Mouse (Mus musculus) activated CD4-positive, CD25-positive, alpha-beta regulatory T cell, adult 9 weeks (primary cell): ENCODE results near the gene Ifnz. TPM values are rescaled to one million over a fixed set of nuclear protein-coding genes. Genes with fewer than 3 reads are reported as not detected.

Experiments used
- polyA plus RNA-seq: library from polyadenylated mRNA; unstranded; fragments of 100-300 nt; shearing (Covaris generic); gene quantifications from one replicate; pipeline ENCODE4 v1.2.1, GENCODE M21; 2017

The Ifnz gene
- polyA plus RNA-seq, result 0.43 TPM

DNA sequence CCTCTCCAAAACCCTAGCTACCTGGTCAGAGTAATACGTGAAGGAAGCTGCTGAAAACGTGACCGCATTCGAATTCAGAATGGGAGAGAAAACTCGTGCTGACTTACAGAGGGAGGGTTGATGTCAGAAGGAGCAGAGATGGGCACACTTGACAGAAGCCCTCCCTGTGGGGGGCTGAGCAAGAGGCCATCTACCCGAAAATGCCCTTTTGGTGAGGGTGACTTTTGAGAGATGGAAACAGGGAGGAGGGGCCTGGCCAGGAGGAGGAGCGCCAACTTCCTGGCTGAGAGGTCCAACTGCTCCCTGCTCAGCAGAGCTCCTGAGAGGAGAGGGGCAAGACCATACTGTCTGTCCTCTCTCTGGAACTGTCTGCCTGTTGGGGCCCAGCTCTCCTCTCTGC, at the start of gene Ifnz:
Ifnz (plus strand) TSS at position 301 of the 400 bp plus-strand sequence.

GRCm38 (mm10) chr4:88754818-88755340, 27.1 kb upstream of the Ifnz start, which contains the start of gene Gm13271:
TSS of gene Gm13271 (plus strand) at chr4:88754868.

GRCm38 (mm10) chr4:88759610-88760268, 22.2 kb upstream of the Ifnz start, which contains the start of gene Gm13283:
TSS of gene Gm13283 (plus strand) at chr4:88760119.

GRCm38 (mm10) chr4:88773534-88773933, 8.4 kb upstream of the Ifnz start, which contains the start of gene Gm13290:
TSS of gene Gm13290 (plus strand) at chr4:88773834.

DNA sequence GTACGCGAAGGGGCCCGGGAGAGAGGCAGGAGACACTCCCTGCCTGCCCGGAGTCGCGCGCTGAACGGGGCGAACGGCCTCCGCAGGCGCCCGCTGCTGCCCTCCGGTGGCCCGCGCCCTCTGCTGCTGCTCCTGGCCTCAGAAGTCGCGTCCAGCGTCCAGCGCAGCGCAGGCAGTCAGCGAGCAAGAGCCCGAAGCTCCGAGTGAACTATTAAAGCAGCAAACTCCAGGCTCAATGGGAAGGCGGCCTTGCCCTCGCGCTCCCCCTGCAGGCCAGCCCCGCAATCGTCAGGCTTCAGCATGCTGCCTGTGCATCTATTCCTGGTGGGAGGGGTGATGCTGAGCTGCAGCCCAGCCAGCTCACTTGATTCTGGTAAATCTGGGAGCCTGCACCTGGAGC, 5.3 kb upstream of the Ifnz start, which contains the start of gene Gm13289:
Gm13289 (plus strand) TSS at position 301 of the 400 bp plus-strand sequence.

GRCm38 (mm10) chr4:88779550-88779949, 2.4 kb upstream of the Ifnz start, which contains the start of gene Gm13272:
TSS of gene Gm13272 (plus strand) at chr4:88779850.

GRCm38 (mm10) chr4:88785409-88785808, 3.5 kb downstream of the Ifnz start, which contains the start of gene Gm13276:
TSS of gene Gm13276 (plus strand) at chr4:88785709.

DNA sequence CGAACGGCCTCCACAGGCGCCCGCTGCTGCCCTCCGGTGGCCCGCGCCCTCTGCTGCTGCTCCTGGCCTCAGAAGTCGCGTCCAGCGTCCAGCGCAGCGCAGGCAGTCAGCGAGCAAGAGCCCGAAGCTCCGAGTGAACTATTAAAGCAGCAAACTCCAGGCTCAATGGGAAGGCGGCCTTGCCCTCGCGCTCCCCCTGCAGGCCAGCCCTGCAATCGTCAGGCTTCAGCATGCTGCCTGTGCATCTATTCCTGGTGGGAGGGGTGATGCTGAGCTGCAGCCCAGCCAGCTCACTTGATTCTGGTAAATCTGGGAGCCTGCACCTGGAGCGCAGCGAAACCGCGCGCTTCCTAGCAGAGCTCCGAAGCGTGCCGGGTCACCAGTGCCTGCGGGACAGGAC, 6.5 kb downstream of the Ifnz start, which contains the start of gene Gm13277:
Gm13277 (plus strand) TSS at position 231 of the 400 bp plus-strand sequence.

GRCm38 (mm10) chr4:88791250-88791649, 9.3 kb downstream of the Ifnz start, which contains the start of gene Gm13278:
TSS of gene Gm13278 (plus strand) at chr4:88791550.

GRCm38 (mm10) chr4:88793936-88794675, 12.2 kb downstream of the Ifnz start, which contains the start of gene Gm13275:
TSS of gene Gm13275 (plus strand) at chr4:88794487.

DNA sequence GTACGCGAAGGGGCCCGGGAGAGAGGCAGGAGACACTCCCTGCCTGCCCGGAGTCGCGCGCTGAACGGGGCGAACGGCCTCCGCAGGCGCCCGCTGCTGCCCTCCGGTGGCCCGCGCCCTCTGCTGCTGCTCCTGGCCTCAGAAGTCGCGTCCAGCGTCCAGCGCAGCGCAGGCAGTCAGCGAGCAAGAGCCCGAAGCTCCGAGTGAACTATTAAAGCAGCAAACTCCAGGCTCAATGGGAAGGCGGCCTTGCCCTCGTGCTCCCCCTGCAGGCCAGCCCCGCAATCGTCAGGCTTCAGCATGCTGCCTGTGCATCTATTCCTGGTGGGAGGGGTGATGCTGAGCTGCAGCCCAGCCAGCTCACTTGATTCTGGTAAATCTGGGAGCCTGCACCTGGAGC, 15.2 kb downstream of the Ifnz start, which contains the start of gene Gm13279:
Gm13279 (plus strand) TSS at position 301 of the 400 bp plus-strand sequence.

GRCm38 (mm10) chr4:88799365-88799764, 17.4 kb downstream of the Ifnz start, which contains the start of gene Gm13285:
TSS of gene Gm13285 (plus strand) at chr4:88799665.

GRCm38 (mm10) chr4:88802954-88803353, 21.0 kb downstream of the Ifnz start, which contains the start of gene Gm13287:
TSS of gene Gm13287 (plus strand) at chr4:88803254.

DNA sequence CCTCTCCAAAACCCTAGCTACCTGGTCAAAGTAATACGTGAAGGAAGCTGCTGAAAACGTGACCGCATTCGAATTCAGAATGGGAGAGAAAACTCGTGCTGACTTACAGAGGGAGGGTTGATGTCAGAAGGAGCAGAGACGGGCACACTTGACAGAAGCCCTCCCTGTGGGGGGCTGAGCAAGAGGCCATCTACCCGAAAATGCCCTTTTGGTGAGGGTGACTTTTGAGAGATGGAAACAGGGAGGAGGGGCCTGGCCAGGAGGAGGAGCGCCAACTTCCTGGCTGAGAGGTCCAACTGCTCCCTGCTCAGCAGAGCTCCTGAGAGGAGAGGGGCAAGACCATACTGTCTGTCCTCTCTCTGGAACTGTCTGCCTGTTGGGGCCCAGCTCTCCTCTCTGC, 23.3 kb downstream of the Ifnz start, which contains the start of gene Gm13288:
Gm13288 (plus strand) TSS at position 301 of the 400 bp plus-strand sequence.

DNA sequence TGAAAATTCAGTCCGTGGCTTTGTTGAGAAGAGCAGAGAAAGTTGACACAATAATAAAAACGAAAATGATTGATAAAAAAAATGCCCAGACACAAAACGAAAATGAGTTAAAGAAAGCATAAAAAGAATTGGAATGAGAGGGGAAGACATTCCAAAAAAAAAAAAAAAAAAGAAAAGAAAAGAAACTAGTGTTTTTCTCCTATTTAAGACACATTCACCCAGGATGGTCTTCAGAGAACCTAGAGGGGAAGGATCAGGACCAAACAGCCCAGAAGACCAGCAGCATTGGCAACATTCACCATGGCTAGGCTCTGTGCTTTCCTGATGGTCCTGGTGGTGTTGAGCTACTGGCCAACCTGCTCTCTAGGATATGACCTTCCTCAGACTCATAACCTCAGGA, 34.0 kb downstream of the Ifnz start, which contains the start of gene Ifna7:
Ifna7 (plus strand) TSS at position 301 of the 400 bp plus-strand sequence.

DNA sequence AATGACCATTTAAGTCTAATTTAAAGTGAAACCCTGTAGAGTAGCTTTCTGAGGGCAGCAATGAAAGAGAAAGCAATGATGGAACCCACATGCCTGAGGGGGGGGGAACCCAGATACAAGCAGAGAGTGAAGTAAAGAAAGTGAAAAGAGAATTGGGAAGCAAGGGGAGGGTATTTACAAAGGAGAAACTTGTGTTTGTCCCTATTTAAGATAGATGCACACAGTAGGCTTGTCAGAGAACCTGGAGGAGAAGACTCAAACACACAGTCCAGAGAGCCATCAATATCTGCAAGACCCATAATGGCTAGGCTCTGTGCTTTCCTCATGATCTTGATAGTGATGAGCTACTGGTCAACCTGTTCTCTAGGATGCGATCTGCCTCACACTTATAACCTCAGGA, 37.7 kb downstream of the Ifnz start, which contains the start of gene Ifna11:
Ifna11 (plus strand) TSS at position 301 of the 400 bp plus-strand sequence.

GRCm38 (mm10) chr4:88827116-88827515, 45.2 kb downstream of the Ifnz start, which contains the start of gene Ifna6:
TSS of gene Ifna6 (plus strand) at chr4:88827416.

Other genes starting within 250 kb of the Ifnz start
- gene Ifna15, start 223.9 kb upstream of the Ifnz start, polyA plus RNA-seq, result not detected
- gene Ifna14, start 210.3 kb upstream of the Ifnz start, polyA plus RNA-seq, result not detected
- not detected for gene Ifna9, start 189.7 kb upstream of the Ifnz start, polyA plus RNA-seq
- not detected for gene Ifna12, start 178.8 kb upstream of the Ifnz start, polyA plus RNA-seq
- gene C87499, start 147.7 kb upstream of the Ifnz start, polyA plus RNA-seq, result not detected
- not detected for gene Ifna13, start 137.7 kb upstream of the Ifnz start, polyA plus RNA-seq
- not detected for gene Ifna16, start 105.2 kb upstream of the Ifnz start, polyA plus RNA-seq
- not detected for gene Ifna2, start 98.2 kb upstream of the Ifnz start, polyA plus RNA-seq
- gene Ifnab, start 90.8 kb upstream of the Ifnz start, polyA plus RNA-seq, result not detected
- gene Gm26566, start 60.3 kb upstream of the Ifnz start, polyA plus RNA-seq, result not detected
- gene Klhl9, start 59.7 kb upstream of the Ifnz start, polyA plus RNA-seq, result 20.7 TPM
- not detected for gene Gm13271, start 27.3 kb upstream of the Ifnz start, polyA plus RNA-seq
- gene Gm13283, start 22.0 kb upstream of the Ifnz start, polyA plus RNA-seq, result not detected
- not detected for gene Gm13290, start 8.3 kb upstream of the Ifnz start, polyA plus RNA-seq
- not detected for gene Gm13289, start 5.2 kb upstream of the Ifnz start, polyA plus RNA-seq
- gene Gm13272, start 2.3 kb upstream of the Ifnz start, polyA plus RNA-seq, result not detected
- gene Gm13276, start 3.6 kb downstream of the Ifnz start, polyA plus RNA-seq, result not detected
- not detected for gene Gm13277, start 6.5 kb downstream of the Ifnz start, polyA plus RNA-seq
- not detected for gene Gm13278, start 9.4 kb downstream of the Ifnz start, polyA plus RNA-seq
- gene Gm13275, start 12.4 kb downstream of the Ifnz start, polyA plus RNA-seq, result not detected
- not detected for gene Gm13279, start 15.3 kb downstream of the Ifnz start, polyA plus RNA-seq
- gene Gm13285, start 17.5 kb downstream of the Ifnz start, polyA plus RNA-seq, result 0.83 TPM
- gene Gm13287, start 21.1 kb downstream of the Ifnz start, polyA plus RNA-seq, result not detected
- gene Gm13288, start 23.4 kb downstream of the Ifnz start, polyA plus RNA-seq, result not detected
- not detected for gene Ifna7, start 34.1 kb downstream of the Ifnz start, polyA plus RNA-seq
- gene Ifna11, start 37.8 kb downstream of the Ifnz start, polyA plus RNA-seq, result not detected
- gene Ifna6, start 45.3 kb downstream of the Ifnz start, polyA plus RNA-seq, result not detected
- not detected for gene Ifna5, start 53.4 kb downstream of the Ifnz start, polyA plus RNA-seq
- gene Ifna4, start 59.7 kb downstream of the Ifnz start, polyA plus RNA-seq, result not detected
- gene Ifna1, start 68.0 kb downstream of the Ifnz start, polyA plus RNA-seq, result not detected
- not detected for gene Ifne, start 98.1 kb downstream of the Ifnz start, polyA plus RNA-seq